Mouse (Mus musculus) layer of hippocampus, adult 9-11 months (tissue): Measurements from ENCODE around the gene Prcd.
"Not testable (repeated sequence)": the region's sequence is repeated elsewhere in the genome, so short reads cannot be mapped to it uniquely, and the experiment has no call there.

Source experiments
- DNase-seq: peaks from one replicate; pipeline ENCODE4 v3.0.0; 2022

Prcd gene

DNA sequence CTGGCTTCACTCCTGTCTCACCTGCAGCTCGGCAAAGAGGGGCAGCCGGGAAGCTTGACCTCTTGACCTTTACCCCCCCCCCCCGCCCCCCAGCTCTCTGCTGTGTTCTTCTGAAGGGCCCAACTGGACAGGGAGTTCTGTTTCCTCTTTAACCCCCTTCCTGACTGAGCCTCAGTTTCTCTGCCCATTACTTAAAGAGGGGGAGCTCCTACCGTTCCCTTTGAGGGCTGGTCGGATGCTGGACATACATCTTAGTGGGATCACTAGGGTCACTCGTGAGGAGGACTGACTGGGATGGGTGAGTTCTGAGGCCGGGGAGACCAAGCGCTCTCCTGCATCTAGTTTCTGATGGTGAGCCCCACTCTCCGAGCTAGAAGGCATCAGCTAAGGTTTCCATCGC is at the start of gene Prcd:
Gene Prcd (plus strand): TSS at position 301 of the 400 bp plus-strand sequence.
- DNase-seq: no peak

DNA sequence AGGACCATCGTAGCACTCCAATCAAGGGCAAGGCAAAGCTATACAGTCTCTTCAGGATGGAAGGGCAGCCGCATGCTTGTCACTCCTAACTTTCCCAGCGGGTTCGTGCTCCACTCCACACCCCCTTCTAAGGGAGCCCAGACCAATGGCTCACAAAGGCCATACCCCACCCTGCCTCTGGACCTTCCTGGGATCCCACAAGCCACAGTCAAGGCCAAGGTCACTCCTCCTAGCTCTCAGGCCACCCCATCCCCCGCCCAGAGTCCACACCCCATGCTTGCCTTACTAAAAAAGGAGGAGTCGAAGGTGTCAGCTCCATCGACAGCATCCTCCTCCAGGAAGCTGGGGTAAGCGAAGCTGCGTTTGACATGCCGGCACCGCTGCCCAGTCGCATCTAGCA is 49.2 kb upstream of the Prcd start:
- no peak for DNase-seq

DNA sequence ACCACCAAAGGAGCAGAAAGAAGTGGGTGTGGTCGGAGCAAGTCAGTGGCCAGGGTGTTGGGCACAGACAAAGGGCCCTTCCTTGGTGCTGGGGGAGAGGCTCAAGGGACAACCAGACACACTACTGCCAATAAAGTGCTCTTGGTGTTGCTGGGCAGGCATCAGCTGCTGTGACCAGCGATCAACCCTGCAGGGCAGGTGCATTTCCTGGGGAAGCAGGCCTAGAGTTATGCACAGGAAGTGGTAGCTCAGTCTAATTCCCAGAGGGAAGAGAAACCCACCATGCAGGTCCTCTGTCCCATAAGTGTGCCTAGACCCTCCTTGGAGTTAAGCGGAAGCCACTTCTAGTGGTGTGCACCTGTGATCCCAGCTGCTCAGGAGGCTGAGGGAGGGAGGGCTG is 45.6 kb upstream of the Prcd start:
- no peak for DNase-seq

GRCm38 (mm10) chr11:116609965-116610630 is 43.2 kb upstream of the Prcd start:
- no peak for DNase-seq

- not testable (repeated sequence) for DNase-seq
These were observed 42.2 kb upstream of the Prcd start for GRCm38 (mm10) chr11:116611168-116611567.

GRCm38 (mm10) chr11:116611883-116612282 is 41.5 kb upstream of the Prcd start:
- no peak for DNase-seq

DNA sequence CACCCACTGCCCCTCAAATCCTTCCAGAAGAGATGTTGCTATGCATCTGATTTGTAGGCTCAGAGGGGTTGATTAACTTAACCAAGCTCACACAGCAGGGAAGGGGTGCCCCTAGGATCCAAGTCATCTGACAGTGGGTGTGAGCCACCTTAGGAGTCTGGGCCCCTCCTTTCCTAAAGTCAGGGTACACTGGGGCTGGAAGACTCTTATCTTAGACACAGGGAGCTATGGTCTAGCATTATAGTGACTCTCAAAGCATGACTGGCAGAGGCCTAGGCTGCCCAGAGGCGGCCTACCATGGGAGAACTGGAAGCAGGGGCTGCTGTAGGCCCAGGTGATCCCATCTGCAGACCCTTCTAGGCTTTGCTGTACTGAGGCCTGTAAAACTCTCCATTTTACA is 40.8 kb upstream of the Prcd start:
- DNase-seq: no peak

DNA sequence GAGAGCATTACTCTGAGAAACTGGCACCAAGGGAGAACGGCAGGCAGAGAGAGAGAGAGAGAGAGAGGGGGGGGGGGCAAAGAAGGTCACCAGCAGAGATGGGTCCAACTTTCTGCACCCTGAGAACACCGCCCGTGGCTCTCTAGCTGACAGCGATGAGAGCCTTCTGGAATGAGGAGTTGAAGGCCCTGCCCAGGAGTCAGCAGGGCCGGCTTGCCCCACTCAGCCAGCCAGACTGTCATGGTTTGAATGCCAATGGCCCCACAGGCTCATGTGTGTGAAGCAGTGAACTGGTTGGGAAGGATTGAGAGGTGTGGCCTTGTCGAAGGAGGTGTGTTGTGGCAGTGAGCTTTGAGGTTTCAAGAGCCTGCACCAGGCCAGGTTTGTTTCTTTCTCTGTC is 40.1 kb upstream of the Prcd start:
- no peak for DNase-seq

- DNase-seq: peak; percentile 63
These were observed 37.4 kb upstream of the Prcd start for GRCm38 (mm10) chr11:116615735-116616437.

GRCm38 (mm10) chr11:116616438-116617118 is 36.8 kb upstream of the Prcd start:
- DNase-seq: peak; percentile 32

DNA sequence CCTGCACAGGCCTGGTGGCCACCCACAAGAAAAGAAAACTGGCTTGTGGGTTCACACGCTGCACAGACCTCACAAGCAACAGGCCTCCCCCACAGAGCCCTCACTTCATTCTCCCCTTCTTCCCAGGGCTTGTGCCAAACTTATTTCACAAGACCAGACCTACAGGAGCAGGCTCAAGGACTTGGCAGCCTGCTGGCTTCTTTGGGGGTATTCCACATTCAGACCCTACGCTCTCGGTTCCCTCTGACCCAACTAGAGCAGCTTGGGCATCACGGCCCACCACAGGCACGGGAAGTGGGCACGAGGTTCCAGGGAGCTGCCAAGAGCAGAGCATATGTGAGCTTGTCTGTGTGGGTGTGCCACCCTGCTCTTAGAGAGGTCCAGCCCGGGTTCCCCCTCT is 35.7 kb upstream of the Prcd start:
- peak; percentile 56 for DNase-seq

- no peak for DNase-seq
These were observed 34.7 kb upstream of the Prcd start for GRCm38 (mm10) chr11:116618666-116619065.

DNA sequence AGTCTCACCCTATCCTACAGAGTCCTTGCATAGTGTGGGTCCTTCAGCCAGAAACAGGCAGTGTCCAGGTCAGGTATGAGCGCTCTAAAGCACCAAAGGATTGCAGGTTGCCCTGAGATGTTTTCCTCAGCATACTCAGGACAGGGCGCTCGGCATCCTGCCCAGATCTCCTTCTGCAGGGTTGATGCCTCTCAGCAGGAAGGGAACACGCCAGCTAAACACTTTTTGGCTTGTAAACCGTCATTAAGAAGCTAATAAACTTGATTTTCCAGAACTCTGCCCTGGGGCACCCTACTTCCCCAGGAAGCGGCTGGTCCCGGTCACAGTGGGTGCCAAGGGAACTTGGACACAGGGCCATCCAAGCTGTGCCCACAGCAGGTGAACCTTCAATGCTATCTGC is 34.2 kb upstream of the Prcd start:
- no peak for DNase-seq

DNA sequence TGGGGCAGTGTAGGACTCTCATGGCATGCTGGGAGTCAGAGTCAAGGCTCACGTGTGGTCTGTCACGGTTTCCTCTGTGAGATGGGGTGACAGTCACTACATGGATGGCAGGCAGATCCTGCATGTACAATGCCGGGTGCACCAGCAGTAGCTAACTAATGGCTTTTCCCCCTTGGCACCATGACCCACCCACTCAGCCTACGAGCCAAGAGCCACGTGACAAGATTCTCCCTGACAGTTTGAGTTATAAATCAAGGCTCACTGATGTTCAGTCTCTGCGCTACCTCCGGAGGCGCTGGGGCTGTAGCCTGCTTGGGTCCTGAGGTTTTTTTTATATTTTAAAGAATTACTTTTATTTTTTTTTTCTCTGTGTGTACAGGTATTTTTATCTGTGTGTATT is 33.8 kb upstream of the Prcd start:
- DNase-seq: no peak

GRCm38 (mm10) chr11:116620073-116620472 is 33.3 kb upstream of the Prcd start:
- DNase-seq: no peak

DNA sequence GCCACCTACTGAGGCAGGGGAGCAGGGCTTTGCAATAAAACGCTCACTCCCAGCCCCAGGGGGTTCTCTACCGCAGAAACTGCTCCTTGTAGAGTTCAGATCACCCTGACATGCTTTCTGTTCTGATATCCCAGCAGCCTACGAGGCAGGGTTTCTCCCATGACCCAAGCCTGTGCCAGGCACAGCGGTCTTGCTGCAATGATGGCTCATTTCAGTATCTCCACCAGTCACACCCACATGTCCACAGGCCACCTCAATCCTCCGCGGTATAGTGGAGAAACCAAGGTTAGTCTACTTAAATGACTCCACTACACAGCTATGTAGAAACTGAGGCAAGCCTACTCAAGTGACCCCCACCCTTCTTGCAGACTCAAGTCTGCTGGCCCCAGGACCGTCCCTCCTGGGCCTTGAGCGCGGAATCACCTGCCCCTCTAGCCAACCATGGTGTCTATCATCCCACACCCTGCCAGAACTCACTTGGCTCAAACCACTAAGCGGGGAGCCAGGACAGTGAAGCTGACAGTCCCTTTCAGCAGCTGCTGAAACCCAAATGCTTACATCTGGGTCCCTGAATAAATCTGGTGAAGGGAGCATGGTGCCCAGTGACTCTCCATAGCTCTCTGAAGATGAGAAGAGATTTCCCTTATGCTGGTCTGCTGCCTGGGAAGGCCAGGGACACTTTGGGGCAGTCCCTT is 32.6 kb upstream of the Prcd start:
- no peak for DNase-seq

DNA sequence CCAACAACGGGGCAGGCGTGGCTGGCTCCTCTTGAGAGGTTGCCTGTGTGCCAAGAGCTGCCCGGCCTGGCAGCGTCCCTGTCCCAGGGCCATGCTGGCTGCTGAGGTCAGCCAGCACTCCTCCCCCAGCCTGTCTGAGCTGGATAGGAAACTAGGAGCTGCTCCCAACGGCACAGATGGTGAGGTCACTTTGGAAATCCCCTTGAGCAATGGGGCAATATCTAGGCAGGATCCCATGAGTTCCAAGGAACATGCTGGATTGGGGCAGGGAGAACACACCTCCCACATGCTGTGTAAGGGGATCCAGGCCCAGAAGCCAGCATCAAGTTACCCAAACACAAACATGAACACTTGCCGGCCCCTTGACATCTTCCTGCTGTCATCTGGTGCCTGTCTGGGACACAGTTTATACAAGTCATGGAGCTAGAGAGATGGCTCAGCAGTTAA is 32.1 kb upstream of the Prcd start:
- peak; percentile 50 for DNase-seq

DNA sequence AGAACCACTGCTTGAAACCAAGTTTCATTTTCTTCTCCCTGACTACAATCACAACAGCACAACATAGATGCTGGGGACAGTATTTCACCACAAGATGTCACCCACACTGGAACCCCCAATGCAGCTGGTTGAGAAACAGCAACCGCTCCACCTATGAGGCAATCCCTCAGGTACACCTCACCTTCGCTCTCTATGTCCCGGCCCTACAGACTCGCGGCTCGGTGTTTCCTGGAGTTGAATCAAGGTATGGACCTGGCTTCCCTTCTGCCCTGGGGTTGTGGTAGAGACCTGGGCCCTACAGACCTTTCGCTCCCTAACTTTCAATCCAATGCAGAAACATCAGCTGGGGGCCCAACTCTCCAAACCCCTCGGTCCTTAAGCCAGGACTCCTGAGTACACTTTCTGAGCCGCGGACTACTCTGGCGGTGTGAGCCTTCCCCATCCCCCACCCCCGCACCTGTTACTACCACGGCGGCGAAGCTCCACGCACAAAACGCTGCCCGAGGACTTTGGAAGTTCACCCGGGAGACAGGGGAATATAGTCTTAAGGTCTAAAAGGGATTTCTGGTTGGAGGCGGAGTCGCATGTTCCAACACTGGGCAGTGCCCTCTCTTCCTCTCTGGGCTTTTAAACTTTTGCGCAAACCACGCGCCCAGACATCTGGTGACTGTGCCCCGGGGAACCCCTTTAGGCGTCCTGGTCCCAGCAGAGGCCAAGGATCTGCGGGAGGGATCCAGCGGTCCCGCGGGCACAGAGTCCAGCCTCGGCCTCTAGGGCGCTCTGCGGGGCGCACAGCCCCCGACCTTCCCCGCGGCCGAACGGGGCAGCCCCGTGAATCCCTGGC is 29.8 kb upstream of the Prcd start:
- no peak for DNase-seq

- peak; percentile 35 for DNase-seq
These were observed 29.1 kb upstream of the Prcd start for GRCm38 (mm10) chr11:116624131-116624832.

DNA sequence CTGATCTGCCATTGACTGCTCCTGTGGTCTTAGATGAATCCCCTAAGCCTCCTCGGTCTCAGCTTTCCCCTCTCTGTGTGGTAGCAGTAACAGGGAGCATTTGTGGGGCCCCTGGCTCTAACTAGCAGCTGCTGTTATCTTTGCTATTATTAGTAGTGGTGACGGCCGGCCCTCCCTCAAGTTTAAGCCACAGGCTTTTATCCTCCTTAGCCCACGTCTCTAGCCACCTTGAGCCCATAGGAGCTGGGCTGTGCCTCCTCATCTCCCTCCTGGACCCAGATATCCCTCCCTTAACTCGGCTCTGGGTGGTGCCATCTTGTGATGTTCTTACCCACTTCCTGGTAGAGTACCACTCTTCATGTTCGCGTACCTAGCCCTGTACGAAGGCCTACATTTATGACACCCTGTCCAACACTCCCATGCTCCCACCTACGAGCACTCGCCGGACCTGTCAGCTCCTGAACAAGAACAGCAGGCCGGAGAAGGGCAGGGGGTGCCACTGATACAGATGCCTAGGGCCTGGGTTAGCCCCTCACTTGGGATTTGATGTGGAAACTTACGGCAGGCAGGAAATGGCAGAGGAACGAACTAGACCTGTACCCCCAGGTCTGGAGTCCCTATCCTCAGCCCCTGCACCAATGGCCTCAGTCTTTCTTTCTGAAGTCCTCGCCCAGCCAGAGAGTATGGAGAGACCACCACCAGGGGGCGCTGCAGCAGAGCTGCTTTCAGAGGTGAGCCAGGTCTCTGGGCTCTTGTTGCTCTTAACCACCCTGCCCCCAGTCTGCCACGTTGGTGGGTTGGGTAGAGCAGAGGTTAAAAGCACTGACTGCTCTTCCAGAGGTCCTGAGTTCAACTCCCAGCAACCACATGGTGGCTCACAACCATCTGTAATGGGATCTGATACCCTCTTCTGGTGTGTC is 28.0 kb upstream of the Prcd start:
- no peak for DNase-seq
